Mouse (Mus musculus): ENCODE measurements at regions not wholly inside any gene's neighbourhood (a gene's known extent, or its start where the extent isn't known, plus 50 kb on each side); places are given as distances from the start of the nearest gene placed in this dataset.

GRCm38 (mm10) chr12:26930155-26930867 lies 412.1 kb downstream of the Sox11 start:
- no peak for ATAC-seq (ENCODE audit: insufficient number of reproducible peaks, low FRiP score, low TSS enrichment)

GRCm38 (mm10) chr12:26906126-26906525 lies 436.2 kb downstream of the Sox11 start:
- no peak for ATAC-seq (ENCODE audit: insufficient number of reproducible peaks, low FRiP score, low TSS enrichment)

- ATAC-seq (ENCODE audit: insufficient number of reproducible peaks, low FRiP score, low TSS enrichment), result no peak
These were observed 434.9 kb downstream of the Cmpk2 start for GRCm38 (mm10) chr12:26903894-26904272.

GRCm38 (mm10) chr12:26903073-26903893 lies 434.3 kb downstream of the Cmpk2 start:
- 0 out of 2 replicates have a peak, but pooled peaks have one; percentile 18 for ATAC-seq (ENCODE audit: insufficient number of reproducible peaks, low FRiP score, low TSS enrichment)

- no peak for ATAC-seq (ENCODE audit: insufficient number of reproducible peaks, low FRiP score, low TSS enrichment)
These were observed 422.2 kb downstream of the Cmpk2 start for GRCm38 (mm10) chr12:26891190-26891589.

GRCm38 (mm10) chr12:26886635-26887014 lies 417.6 kb downstream of the Cmpk2 start:
- ATAC-seq (ENCODE audit: insufficient number of reproducible peaks, low FRiP score, low TSS enrichment), result no peak

GRCm38 (mm10) chr12:26885831-26886634 lies 417.0 kb downstream of the Cmpk2 start:
- no peak for ATAC-seq (ENCODE audit: insufficient number of reproducible peaks, low FRiP score, low TSS enrichment)

- ATAC-seq (ENCODE audit: insufficient number of reproducible peaks, low FRiP score, low TSS enrichment), result no peak
These were observed 416.1 kb downstream of the Cmpk2 start for GRCm38 (mm10) chr12:26885083-26885482.

- ATAC-seq (ENCODE audit: insufficient number of reproducible peaks, low FRiP score, low TSS enrichment), result no peak
These were observed 415.2 kb downstream of the Cmpk2 start for GRCm38 (mm10) chr12:26884156-26884555.

- ATAC-seq (ENCODE audit: insufficient number of reproducible peaks, low FRiP score, low TSS enrichment), result no peak
These were observed 408.7 kb downstream of the Cmpk2 start for GRCm38 (mm10) chr12:26877691-26878121.

GRCm38 (mm10) chr12:26877284-26877683 lies 408.3 kb downstream of the Cmpk2 start:
- ATAC-seq (ENCODE audit: insufficient number of reproducible peaks, low FRiP score, low TSS enrichment), result no peak

- no peak for ATAC-seq (ENCODE audit: insufficient number of reproducible peaks, low FRiP score, low TSS enrichment)
These were observed 403.5 kb downstream of the Cmpk2 start for GRCm38 (mm10) chr12:26872466-26872865.

- no peak for ATAC-seq (ENCODE audit: insufficient number of reproducible peaks, low FRiP score, low TSS enrichment)
These were observed 398.7 kb downstream of the Cmpk2 start for GRCm38 (mm10) chr12:26867731-26868130.

- 0 out of 2 replicates have a peak, but pooled peaks have one; percentile 28 for ATAC-seq (ENCODE audit: insufficient number of reproducible peaks, low FRiP score, low TSS enrichment)
These were observed 386.1 kb downstream of the Cmpk2 start for GRCm38 (mm10) chr12:26855091-26855516.

- no peak for ATAC-seq (ENCODE audit: insufficient number of reproducible peaks, low FRiP score, low TSS enrichment)
These were observed 375.9 kb downstream of the Cmpk2 start for GRCm38 (mm10) chr12:26844917-26845316.

- no peak for ATAC-seq (ENCODE audit: insufficient number of reproducible peaks, low FRiP score, low TSS enrichment)
These were observed 373.7 kb downstream of the Cmpk2 start for GRCm38 (mm10) chr12:26842696-26843095.

GRCm38 (mm10) chr12:26821257-26821968 lies 352.4 kb downstream of the Cmpk2 start:
- ATAC-seq (ENCODE audit: insufficient number of reproducible peaks, low FRiP score, low TSS enrichment), result no peak

GRCm38 (mm10) chr12:26817866-26818265 lies 348.9 kb downstream of the Cmpk2 start:
- ATAC-seq (ENCODE audit: insufficient number of reproducible peaks, low FRiP score, low TSS enrichment), result peak; percentile 64; the same call in 1 of the 2 replicates

- ATAC-seq (ENCODE audit: insufficient number of reproducible peaks, low FRiP score, low TSS enrichment), result no peak
These were observed 346.8 kb downstream of the Cmpk2 start for GRCm38 (mm10) chr12:26815771-26816170.

GRCm38 (mm10) chr12:26810565-26811177 lies 341.7 kb downstream of the Cmpk2 start:
- ATAC-seq (ENCODE audit: insufficient number of reproducible peaks, low FRiP score, low TSS enrichment), result no peak
